Mouse (Mus musculus) CH12.LX (cell line): ENCODE measurements at regions not wholly inside any gene's neighbourhood (a gene's known extent, or its start where the extent isn't known, plus 50 kb on each side); places are given as distances from the start of the nearest gene placed in this dataset.

Source experiments
- DNase-seq: peaks from one replicate; pipeline ENCODE4 v3.0.0-alpha.2; 2013; ENCODE audit errors: extremely low read depth
- H3K27ac ChIP-seq: 2 replicates; pipeline ENCODE4 v1.5.1; 2012; ENCODE audit warnings: low read depth, mild to moderate bottlenecking, control low read depth, moderate library complexity; ENCODE audit not compliant: insufficient read depth
- H3K27me3 ChIP-seq: replicated peaks from 2 replicates; pipeline ENCODE3; 2012; ENCODE audit warnings: inconsistent platforms
- H3K36me3 ChIP-seq, 2 experiments: replicated peaks in 1 of 2; 2 replicates each; pipeline versions ENCODE3 to v1.6.1; 2012; ENCODE audit warnings: inconsistent platforms in 1 of 2, low read length in 1 of 2, mild to moderate bottlenecking in 1 of 2, mixed read lengths in 1 of 2, moderate library complexity in 1 of 2; ENCODE audit not compliant: control insufficient read depth in 1 of 2, insufficient read depth in 1 of 2
- H3K4me1 ChIP-seq, 2 experiments: 2 replicates each; pipeline ENCODE4 v1.6.1; 2012; ENCODE audit warnings: inconsistent platforms in 1 of 2, moderate library complexity in 1 of 2; ENCODE audit not compliant: insufficient read depth in 2 of 2, control insufficient read depth in 1 of 2
- H3K4me2 ChIP-seq: 2 replicates; pipeline ENCODE4 v1.6.1; 2012; ENCODE audit warnings: low read depth, mild to moderate bottlenecking, control low read depth; ENCODE audit not compliant: poor library complexity, insufficient read depth, severe bottlenecking
- H3K4me3 ChIP-seq, 3 experiments: fragments of 150-350 bp in 1 of 3; sonication (generic) in 1 of 3; replicated peaks in 1 of 3; 2 replicates each; pipeline versions ENCODE3 to v1.5.1; 2011 to 2012; ENCODE audit warnings: low read depth in 2 of 3, low read length in 2 of 3, mild to moderate bottlenecking in 2 of 3, moderate library complexity in 2 of 3, control low read depth in 1 of 3, improper control_type of control experiment in 1 of 3, inconsistent platforms in 1 of 3, mixed read lengths in 1 of 3; ENCODE audit not compliant: poor library complexity in 1 of 3
- H3K79me2 ChIP-seq: replicated peaks from 2 replicates; pipeline ENCODE4 v1.6.1; 2012; ENCODE audit warnings: mild to moderate bottlenecking, moderate library complexity; ENCODE audit not compliant: control insufficient read depth, poor library complexity, insufficient read depth, severe bottlenecking; ENCODE audit errors: extremely low read depth
- H3K9ac ChIP-seq: 2 replicates; pipeline ENCODE4 v1.6.1; 2012; ENCODE audit warnings: low read depth, mild to moderate bottlenecking, control low read depth, moderate library complexity; ENCODE audit not compliant: insufficient read depth
- H3K9me3 ChIP-seq: replicated peaks from 2 replicates; pipeline ENCODE3; 2012; ENCODE audit warnings: low read length, inconsistent platforms, mixed read lengths
- CHD2 ChIP-seq: IDR thresholded peaks from 2 replicates; pipeline ENCODE4 v1.6.1; 2011; ENCODE audit warnings: low read length, improper control_type of control experiment
- CTCF ChIP-seq, 2 experiments: IDR thresholded peaks in 1 of 2; conservative IDR thresholded peaks in 1 of 2; 2 replicates each; pipeline ENCODE4 v1.5.1; 2011 to 2012; ENCODE audit warnings: low read depth in 2 of 2, low read length in 2 of 2, improper control_type of control experiment in 1 of 2, inconsistent platforms in 1 of 2, mild to moderate bottlenecking in 1 of 2, moderate library complexity in 1 of 2
- E2F4 ChIP-seq: IDR thresholded peaks from 2 replicates; pipeline ENCODE4 v1.6.1; 2011; ENCODE audit warnings: low read depth, low read length, improper control_type of control experiment; ENCODE audit not compliant: insufficient replicate concordance
- ELF1 ChIP-seq: IDR thresholded peaks from 2 replicates; pipeline ENCODE4 v1.6.1; 2014; ENCODE audit warnings: low read depth, mild to moderate bottlenecking, inconsistent platforms, low read length, improper control_type of control experiment
- EP300 ChIP-seq: IDR thresholded peaks from 2 replicates; pipeline ENCODE4 v1.6.1; 2011; ENCODE audit warnings: low read length, improper control_type of control experiment
- GABPA ChIP-seq: IDR thresholded peaks from 2 replicates; pipeline ENCODE4 v1.6.1; 2012; ENCODE audit warnings: low read depth, low read length, improper control_type of control experiment, inconsistent platforms; ENCODE audit not compliant: insufficient replicate concordance
- HCFC1 ChIP-seq: IDR thresholded peaks from 2 replicates; pipeline ENCODE4 v1.6.1; 2012; ENCODE audit warnings: low read depth, mild to moderate bottlenecking, inconsistent platforms, low read length, improper control_type of control experiment
- MEF2A ChIP-seq: IDR thresholded peaks from 2 replicates; pipeline ENCODE4 v1.6.1; 2014; ENCODE audit warnings: low read depth, mild to moderate bottlenecking, inconsistent platforms, low read length, improper control_type of control experiment, borderline replicate concordance
- MYC ChIP-seq: IDR thresholded peaks from 2 replicates; pipeline ENCODE4 v1.6.1; 2011; ENCODE audit warnings: low read depth, mild to moderate bottlenecking, improper control_type of control experiment, low read length
- NELFE ChIP-seq: IDR thresholded peaks from 2 replicates; pipeline ENCODE4 v1.6.1; 2011; ENCODE audit warnings: low read depth, low read length, improper control_type of control experiment
- POLR2A ChIP-seq: IDR thresholded peaks from 2 replicates; pipeline ENCODE4 v1.6.1; 2011; ENCODE audit warnings: low read depth, mild to moderate bottlenecking, improper control_type of control experiment, low read length
- POLR2AphosphoS2 ChIP-seq: IDR thresholded peaks from 2 replicates; pipeline ENCODE4 v1.6.1; 2011; ENCODE audit warnings: low read depth, low read length, improper control_type of control experiment
- SIN3A ChIP-seq: IDR thresholded peaks from 2 replicates; pipeline ENCODE4 v1.6.1; 2012; ENCODE audit warnings: low read length, improper control_type of control experiment, inconsistent platforms
- UBTF ChIP-seq: IDR thresholded peaks from 2 replicates; pipeline ENCODE4 v1.6.1; 2012; ENCODE audit warnings: low read depth, mild to moderate bottlenecking, inconsistent platforms, low read length, improper control_type of control experiment, moderate library complexity
- ZKSCAN1 ChIP-seq: IDR thresholded peaks from 2 replicates; pipeline ENCODE4 v1.6.1; 2012; ENCODE audit warnings: low read depth, inconsistent platforms, low read length, improper control_type of control experiment, borderline replicate concordance
- dilution Hi-C: fragments of 300-500 bp; cut with MboI; formaldehyde crosslinking; loops from 2 replicates; pipeline ENCODE4 v1.14.3; 2020; ENCODE audit warnings: low sequenced_read_pairs; ENCODE audit not compliant: extremely low pct_unique_long_range_greater_than_20kb, extremely low pct_ligation_motif_present
- in situ Hi-C: fragments of 300-500 bp; cut with MboI; formaldehyde crosslinking; loops from 3 replicates; pipeline ENCODE4 v1.14.3; 2019; ENCODE audit warnings: low sequenced_read_pairs, low pct_ligation_motif_present, low pct_unique_long_range_greater_than_20kb, mixed read lengths

DNA sequence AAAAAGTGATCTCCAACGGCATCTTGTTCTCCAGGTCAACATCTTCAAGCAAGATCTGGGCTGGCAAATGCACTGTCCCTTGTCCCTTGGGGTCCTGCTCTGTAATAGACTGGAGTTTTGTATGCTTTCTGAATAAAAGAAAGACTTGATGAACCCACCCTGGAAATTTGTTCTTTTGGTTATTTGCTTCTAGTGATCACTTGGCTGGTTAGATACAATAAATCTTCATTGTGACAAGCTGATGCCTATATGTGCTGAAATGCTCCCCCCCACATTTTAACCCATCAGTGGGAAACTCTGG is 65.0 kb downstream of the Dmac1 start:
- no peaks in the 10 kb centered on the region for H3K4me1 ChIP-seq
- no peak overlapping the region for H3K27ac ChIP-seq
- no peak overlapping the region for H3K4me3 ChIP-seq
- H3K9ac ChIP-seq: no peak overlapping the region
- H3K36me3 ChIP-seq: no peaks in the 10 kb centered on the region
- in situ Hi-C loops: no loop called here
- H3K9me3 ChIP-seq: no peaks in the 10 kb centered on the region
- TF ChIP-seq NELFE: no peak
- no peak overlapping the region for H3K4me2 ChIP-seq
- dilution Hi-C loops: no loop called here
- H3K27me3 ChIP-seq: no peaks in the 10 kb centered on the region
- no peaks in the 10 kb centered on the region for H3K79me2 ChIP-seq
- DNase-seq: no peak

DNA sequence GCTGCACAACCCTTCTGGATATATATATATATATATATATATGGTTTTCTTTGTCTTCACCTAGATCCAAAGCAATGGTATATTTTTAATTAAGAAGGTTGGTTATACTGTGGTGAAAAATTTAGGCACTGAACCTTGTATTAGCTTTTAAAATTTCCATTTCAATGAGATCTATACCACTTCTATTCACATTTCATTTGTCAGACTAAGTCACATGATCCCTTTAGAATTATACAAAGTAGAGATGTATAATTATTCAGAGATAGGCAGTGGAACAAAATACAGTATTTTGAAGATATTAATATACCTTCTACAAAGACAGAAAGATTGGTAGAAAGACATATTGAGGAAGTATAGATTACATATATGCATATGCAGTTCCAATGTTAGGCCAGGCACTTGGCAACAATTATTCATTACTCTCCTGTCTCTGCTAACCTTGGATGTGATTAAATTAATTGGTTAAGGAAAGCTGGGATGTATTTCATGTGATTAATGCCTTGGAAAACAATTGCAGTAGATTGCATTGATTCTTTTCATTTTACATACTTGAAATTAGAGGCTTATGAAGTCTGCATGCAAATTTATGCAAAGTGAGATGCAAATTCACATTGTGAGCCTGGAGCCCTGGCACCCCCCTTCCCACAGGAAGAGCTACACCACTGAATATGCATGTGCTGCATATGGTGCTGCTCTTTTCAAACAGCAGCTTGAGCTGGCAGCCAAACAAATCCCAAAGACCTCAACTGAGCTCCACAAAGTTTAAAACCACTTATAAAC is 65.5 kb downstream of the Dmac1 start:
- Histone ChIP-seq H3K9ac (no peak overlapping the region), H3K36me3 (no peaks in the 10 kb centered on the region), H3K4me1 (no peaks in the 10 kb centered on the region), H3K9me3 (no peaks in the 10 kb centered on the region), H3K4me2 (no peak overlapping the region), H3K27ac (no peak overlapping the region), H3K4me3 (no peak overlapping the region), H3K27me3 (no peaks in the 10 kb centered on the region), H3K79me2 (no peaks in the 10 kb centered on the region)
- in situ Hi-C loops: no loop called here
- TF ChIP-seq CTCF (conservative IDR thresholded peaks at IDR 0.05 in 1 of 2, IDR thresholded peaks at IDR 0.05 in 1 of 2; ENCODE audit: low read depth in 2 of 2, low read length in 2 of 2) (no peak), UBTF (no peak), POLR2A (no peak), ELF1 (no peak), SIN3A (no peak), ZKSCAN1 (no peak), NELFE (no peak), CHD2 (no peak), MEF2A (no peak), POLR2AphosphoS2 (no peak), E2F4 (no peak), HCFC1 (no peak), EP300 (no peak), MYC (no peak), GABPA (no peak)
- dilution Hi-C loops: no loop called here
- peak; percentile 1 for DNase-seq
